In the genomic region with DNA sequence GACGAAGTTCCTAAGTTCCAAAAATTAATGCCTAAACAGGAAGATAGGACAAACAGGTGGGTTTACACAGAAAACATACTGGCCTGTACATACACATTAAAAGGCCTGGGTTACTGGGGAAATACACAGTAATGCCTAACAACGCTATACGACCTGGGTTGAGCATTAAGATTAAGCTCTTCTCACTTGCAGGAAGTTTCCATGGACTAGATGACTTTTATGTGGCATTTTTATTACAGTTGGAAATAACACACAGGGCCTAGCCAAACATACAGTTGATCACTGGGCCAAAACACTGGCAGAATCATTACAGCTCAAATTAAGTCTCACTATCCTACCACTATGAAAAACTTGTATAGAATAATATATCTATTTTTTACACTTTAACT, we compare ENCODE assay signal across 32 mouse cellular contexts.
"Had no signal": no experiment of that assay in that cellular context is flagged by ENCODE, and none has a peak within 500 bp of the region (broad histone marks: within the 10 kb centered on the region; RNA-seq: fewer than 3 reads in every experiment).

No protein-coding gene starts in this region.

- ATAC-seq: hindbrain, embryonic 16.5 days; hindbrain, postnatal 0 days; inflammation-experienced regulatory T-cells, adult 6 months; intestine, embryonic 15.5 days; intestine, embryonic 16.5 days; intestine, postnatal 0 days had no signal

- H3K4me2 ChIP-seq: heart, embryonic 11.5 days; heart, embryonic 12.5 days; heart, embryonic 13.5 days; heart, embryonic 15.5 days; hindbrain, embryonic 12.5 days; hindbrain, embryonic 13.5 days; hindbrain, embryonic 14.5 days; hindbrain, embryonic 15.5 days; intestine, embryonic 15.5 days had no signal

- H3K4me3 ChIP-seq: heart, adult 2 months; heart, embryonic 10.5 days; heart, embryonic 12.5 days; heart, embryonic 13.5 days; heart, embryonic 15.5 days; hindbrain, embryonic 10.5 days; hindbrain, embryonic 12.5 days; hindbrain, embryonic 13.5 days; hindbrain, embryonic 15.5 days; intestine, embryonic 15.5 days; layer of hippocampus, adult 2 months; left cerebral cortex, adult 2 months had no signal

- H3K9ac ChIP-seq: heart, embryonic 12.5 days; heart, embryonic 13.5 days; heart, embryonic 15.5 days; hindbrain, embryonic 12.5 days; hindbrain, embryonic 13.5 days; hindbrain, embryonic 14.5 days; hindbrain, embryonic 15.5 days; intestine, embryonic 15.5 days had no signal

- H3K4me1 ChIP-seq: heart, embryonic 10.5 days; heart, embryonic 12.5 days; heart, embryonic 13.5 days; heart, embryonic 15.5 days; hindbrain, embryonic 10.5 days; hindbrain, embryonic 12.5 days; hindbrain, embryonic 13.5 days; hindbrain, embryonic 15.5 days; intestine, embryonic 15.5 days had no signal

- DNase-seq: heart, adult 18-20 months; heart, adult 2 months; heart, postnatal 10 days; heart, postnatal 14 days; heart, postnatal 36 days; heart, postnatal 4 days; kidney, adult 11 months; kidney, adult 8-10 months; kidney, adult 9 months; kidney, postnatal 10 days; kidney, postnatal 25 days; kidney, postnatal 4 days; layer of hippocampus, adult 9-11 months; layer of hippocampus, postnatal 36 days had no signal

- H3K9me3 ChIP-seq: heart, embryonic 10.5 days; heart, embryonic 12.5 days; heart, embryonic 13.5 days; heart, embryonic 15.5 days; hindbrain, embryonic 10.5 days; hindbrain, embryonic 12.5 days; hindbrain, embryonic 13.5 days; hindbrain, embryonic 15.5 days; intestine, embryonic 15.5 days had no signal

- H3K27ac ChIP-seq: heart, adult 2 months; heart, embryonic 10.5 days; heart, embryonic 13.5 days; heart, embryonic 15.5 days; hindbrain, embryonic 10.5 days; hindbrain, embryonic 12.5 days; hindbrain, embryonic 13.5 days; hindbrain, embryonic 14.5 days; hindbrain, embryonic 15.5 days; hindbrain, postnatal 0 days; intestine, embryonic 15.5 days; layer of hippocampus, adult 2 months; left cerebral cortex, adult 2 months had no signal

- H3K27me3 ChIP-seq: heart, embryonic 12.5 days; heart, embryonic 13.5 days; heart, embryonic 15.5 days; hindbrain, embryonic 12.5 days; hindbrain, embryonic 13.5 days; hindbrain, embryonic 15.5 days; intestine, embryonic 15.5 days had no signal

- H3K36me3 ChIP-seq: heart, embryonic 10.5 days; heart, embryonic 12.5 days; heart, embryonic 13.5 days; heart, embryonic 15.5 days; hindbrain, embryonic 10.5 days; hindbrain, embryonic 12.5 days; hindbrain, embryonic 13.5 days; hindbrain, embryonic 15.5 days; intestine, embryonic 15.5 days had no signal
